Mouse (Mus musculus): Measurements from ENCODE around the gene Chtf18. TPM values are rescaled to one million over a fixed set of nuclear protein-coding genes. Genes with fewer than 3 reads are reported as not detected.
A peak's percentile ranks its signal among the peaks of the same experiment; 100 is the strongest.

The Chtf18 gene
- 8.2 and 8.8 TPM in 2 replicates for polyA plus RNA-seq (2015; fragmentation: Nextera tagmentation; extraction: Ambion mirVana)

DNA sequence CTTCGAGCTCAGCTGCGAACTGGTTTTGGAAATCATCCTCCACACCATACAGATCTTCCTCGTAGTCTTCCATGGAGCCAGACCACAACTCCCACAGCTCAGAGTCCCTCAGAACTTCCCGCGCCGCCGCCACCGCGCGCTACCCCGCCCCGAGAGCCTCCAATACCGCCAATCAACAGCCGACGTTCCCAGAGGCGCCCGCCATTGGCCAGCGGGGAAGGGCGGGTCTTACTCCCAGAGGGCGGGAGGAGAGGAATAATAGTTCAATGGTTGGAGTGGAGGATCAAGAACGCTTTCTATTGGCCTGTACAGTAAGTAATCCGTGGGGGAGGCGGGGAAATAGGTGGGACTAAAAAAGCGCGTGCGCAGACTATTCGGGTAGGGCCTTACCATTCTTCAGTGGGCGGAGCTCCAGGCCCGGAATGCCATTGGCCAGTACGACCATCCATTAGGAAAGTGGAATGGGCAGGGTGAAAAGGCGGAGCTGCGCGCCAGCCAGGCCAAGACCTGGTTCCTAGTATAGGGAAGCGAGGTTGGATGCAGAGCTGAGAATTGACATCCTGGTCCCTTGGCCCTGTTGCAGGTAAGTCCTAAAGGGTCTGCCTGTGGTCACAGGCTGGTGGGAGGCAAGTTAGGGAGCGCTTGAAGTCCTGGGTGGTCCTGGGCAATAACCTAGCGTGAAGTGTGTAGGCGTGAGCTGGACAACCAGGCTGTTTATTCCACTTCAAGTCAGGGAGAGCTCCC, at the start of gene Chtf18, which contains the start of gene Rpusd1:
Chtf18 (minus strand) TSS at position 155 of the 744 bp plus-strand sequence.
Rpusd1 (plus strand) TSS at position 406 of the 744 bp plus-strand sequence.
- Histone ChIP-seq H3K4me2 (peak within 1 kb of the TSS; percentile 94), H3K27ac (replicated peaks) (peak within 1 kb of the TSS; percentile 57; the same call in 1 of the 2 replicates), H3K36me3 (peaks cover 3% of the 10 kb centered on the region), H3K4me1 (replicated peaks) (peaks cover 23% of the 10 kb centered on the region), H3K4me3 (peak within 1 kb of the TSS; percentile 61), H3K9ac (peak within 1 kb of the TSS; percentile 73), H3K27me3 (no peaks in the 10 kb centered on the region), H3K9me3 (no peaks in the 10 kb centered on the region)
- WGBS, result 1% methylated on average over 37 of the region's 37 CpGs
- peak; percentile 99 for ATAC-seq (ENCODE audit: low FRiP score, low read depth)

DNA sequence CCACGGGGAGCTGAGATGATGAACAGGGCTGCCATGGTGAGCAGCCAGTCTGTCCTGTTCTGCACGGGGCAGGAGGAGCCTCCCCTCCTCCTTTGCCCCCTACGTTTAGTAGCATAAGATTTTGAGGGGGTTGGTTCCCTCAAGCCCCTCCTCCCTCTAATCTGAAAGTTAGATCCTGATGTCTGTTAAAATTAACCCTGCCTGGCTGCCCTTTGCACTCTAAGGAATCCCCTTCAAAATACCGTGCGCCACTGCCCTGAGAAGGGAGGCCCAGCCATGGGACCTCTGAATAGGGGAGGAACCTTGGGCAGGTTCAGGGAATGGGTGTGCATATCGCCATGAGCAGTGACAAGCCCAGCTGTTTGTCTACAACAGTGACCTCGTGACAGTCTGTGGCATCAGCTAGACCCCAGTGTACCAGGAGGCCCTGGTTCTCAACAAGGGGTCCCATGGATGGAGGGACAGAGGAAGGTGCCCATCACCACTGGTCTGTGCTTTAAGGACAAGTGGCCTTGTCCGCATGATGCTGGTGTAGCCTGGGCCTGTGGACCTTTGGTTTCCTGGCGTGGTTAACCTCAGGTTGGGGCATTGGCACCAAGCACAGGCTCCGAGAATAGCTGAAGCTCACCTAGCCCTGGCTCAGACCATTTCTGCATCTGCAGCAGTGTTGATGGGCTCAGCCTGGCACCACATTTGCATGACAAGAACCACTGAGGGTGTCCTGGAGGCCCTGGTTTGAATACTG, 48.3 kb upstream of the Chtf18 start:
- no peak for ATAC-seq (ENCODE audit: low FRiP score, low read depth)
- Histone ChIP-seq H3K9me3 (no peaks in the 10 kb centered on the region), H3K4me1 (replicated peaks) (peaks cover 10% of the 10 kb centered on the region), H3K4me3 (no peak overlapping the region), H3K27ac (replicated peaks) (no peak overlapping the region), H3K4me2 (no peak overlapping the region), H3K27me3 (no peaks in the 10 kb centered on the region), H3K9ac (no peak overlapping the region), H3K36me3 (peaks cover 14% of the 10 kb centered on the region; the same call in 1 of the 2 replicates)
- 74% methylated on average over 10 of the region's 10 CpGs for WGBS

DNA sequence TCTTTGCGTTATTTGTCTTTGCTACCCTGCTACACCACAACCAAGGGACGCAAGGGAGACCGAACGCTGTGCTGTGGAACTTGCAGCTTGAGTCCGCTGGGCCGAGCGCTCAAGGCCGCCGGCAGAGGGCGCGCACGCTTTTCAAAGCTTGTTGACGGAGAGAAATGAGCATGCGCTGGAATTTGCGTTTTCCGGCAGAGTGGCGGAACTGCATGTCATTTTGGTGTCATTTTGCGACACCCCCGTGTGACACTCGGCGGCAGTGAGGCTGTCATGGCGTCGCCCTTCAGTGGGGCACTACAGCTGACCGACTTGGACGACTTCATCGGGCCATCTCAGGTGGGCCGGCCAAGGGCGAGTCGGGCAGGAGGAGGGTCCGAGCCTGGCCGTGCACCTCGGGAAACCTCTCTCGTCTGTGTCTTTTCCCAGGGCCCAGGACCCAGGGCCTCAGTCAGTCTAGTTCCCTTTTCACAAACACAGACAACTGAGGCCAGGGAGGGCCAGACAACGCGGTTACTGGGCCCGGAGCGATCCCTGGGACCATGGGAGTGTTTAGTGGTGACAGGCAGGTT, 46.4 kb upstream of the Chtf18 start, which contains the start of gene Narfl:
Narfl (plus strand) TSS at position 228 of the 572 bp plus-strand sequence.
- peaks cover 11% of the 10 kb centered on the region; the same call in 1 of the 2 replicates for H3K36me3 ChIP-seq
- 0 out of 2 replicates have a peak, but pooled peaks cover 6% of the 10 kb centered on the region for H3K27me3 ChIP-seq
- ATAC-seq (ENCODE audit: low FRiP score, low read depth), result peak; percentile 86
- H3K27ac ChIP-seq (replicated peaks), result peak within 1 kb of the TSS; percentile 60; the same call in 1 of the 2 replicates
- peak within 1 kb of the TSS; percentile 82 for H3K9ac ChIP-seq
- WGBS, result under 1% methylated on average over 37 of the region's 37 CpGs
- no peaks in the 10 kb centered on the region for H3K9me3 ChIP-seq
- peak within 1 kb of the TSS; percentile 86 for H3K4me3 ChIP-seq
- H3K4me1 ChIP-seq (replicated peaks), result peaks cover 10% of the 10 kb centered on the region
- H3K4me2 ChIP-seq, result peak within 1 kb of the TSS; percentile 85

DNA sequence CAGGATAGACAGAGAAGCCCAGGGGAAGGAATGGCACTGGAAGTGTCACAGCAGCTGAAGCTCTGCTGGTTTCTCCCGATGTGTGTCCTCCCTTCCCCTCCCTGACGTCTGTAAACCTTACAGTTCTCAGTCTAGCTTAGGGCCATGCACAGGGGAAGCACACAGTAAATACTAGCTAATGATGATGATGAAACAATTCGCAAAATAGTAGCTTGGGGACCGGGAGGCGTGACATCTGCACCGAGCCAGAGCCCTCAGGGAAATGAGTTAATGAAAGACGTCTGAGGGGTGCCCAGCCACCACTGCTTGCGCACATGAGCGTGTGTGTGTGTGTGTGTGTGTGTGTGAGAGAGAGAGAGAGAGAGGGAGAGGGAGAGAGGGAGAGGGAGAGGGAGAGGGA, 42.1 kb upstream of the Chtf18 start:
- H3K36me3 ChIP-seq, result no peaks in the 10 kb centered on the region
- no peak overlapping the region for H3K4me3 ChIP-seq
- no peak overlapping the region for H3K4me2 ChIP-seq
- H3K27ac ChIP-seq (replicated peaks), result no peak overlapping the region
- H3K9ac ChIP-seq, result no peak overlapping the region
- no peak for ATAC-seq (ENCODE audit: low FRiP score, low read depth)
- no peaks in the 10 kb centered on the region for H3K9me3 ChIP-seq
- peaks cover 3% of the 10 kb centered on the region for H3K4me1 ChIP-seq (replicated peaks)
- WGBS, result 50% methylated on average over 9 of the region's 9 CpGs
- peaks cover 9% of the 10 kb centered on the region; the same call in 1 of the 2 replicates for H3K27me3 ChIP-seq

DNA sequence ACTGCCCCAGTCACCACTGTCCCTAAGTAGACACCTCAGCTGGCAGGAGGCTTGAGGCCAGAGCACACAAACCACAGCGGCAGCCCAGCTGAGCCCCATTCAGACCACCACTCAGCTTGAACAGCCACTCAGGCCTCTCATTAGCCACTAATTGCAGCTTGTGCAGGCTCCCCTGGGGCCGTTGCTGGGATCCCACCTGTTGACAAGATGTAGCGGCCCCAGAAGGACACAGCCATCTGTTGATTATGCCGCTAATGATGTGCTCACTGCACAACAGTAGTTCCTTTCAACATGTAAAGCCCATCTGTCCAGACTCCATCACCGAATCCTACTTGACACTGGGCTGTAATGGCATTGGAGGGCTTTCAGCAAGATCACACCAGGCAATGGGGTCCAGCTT, 38.7 kb upstream of the Chtf18 start:
- Histone ChIP-seq H3K27me3 (peaks cover 9% of the 10 kb centered on the region; the same call in 1 of the 2 replicates), H3K4me1 (replicated peaks) (no peaks in the 10 kb centered on the region), H3K4me3 (no peak overlapping the region), H3K9ac (no peak overlapping the region), H3K9me3 (no peaks in the 10 kb centered on the region), H3K36me3 (no peaks in the 10 kb centered on the region), H3K4me2 (no peak overlapping the region), H3K27ac (replicated peaks) (no peak overlapping the region)
- no peak for ATAC-seq (ENCODE audit: low FRiP score, low read depth)
- 30% methylated on average over 5 of the region's 5 CpGs for WGBS

DNA sequence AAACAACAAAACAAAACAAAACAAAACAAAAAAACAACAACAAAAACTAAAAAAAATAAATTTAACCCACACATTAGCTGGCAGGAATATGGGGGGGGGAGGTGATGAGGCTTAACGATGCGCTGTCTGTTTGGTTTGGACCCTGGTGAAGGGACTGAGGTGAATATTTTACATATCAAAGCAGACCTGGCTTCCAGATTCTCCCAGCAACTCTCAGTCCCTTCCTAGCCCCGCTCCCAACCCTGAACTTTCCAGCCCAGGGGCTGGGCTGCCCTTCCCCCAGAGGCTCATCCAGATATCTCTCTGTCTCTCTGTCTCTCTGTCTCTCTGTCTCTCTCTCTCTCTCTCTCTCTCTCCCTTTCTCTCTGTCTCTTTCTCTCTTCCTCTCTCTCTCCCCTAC, 35.4 kb upstream of the Chtf18 start:
- H3K27ac ChIP-seq (replicated peaks), result no peak overlapping the region
- no peak for ATAC-seq (ENCODE audit: low FRiP score, low read depth)
- 29% methylated on average over 3 of the region's 3 CpGs for WGBS

DNA sequence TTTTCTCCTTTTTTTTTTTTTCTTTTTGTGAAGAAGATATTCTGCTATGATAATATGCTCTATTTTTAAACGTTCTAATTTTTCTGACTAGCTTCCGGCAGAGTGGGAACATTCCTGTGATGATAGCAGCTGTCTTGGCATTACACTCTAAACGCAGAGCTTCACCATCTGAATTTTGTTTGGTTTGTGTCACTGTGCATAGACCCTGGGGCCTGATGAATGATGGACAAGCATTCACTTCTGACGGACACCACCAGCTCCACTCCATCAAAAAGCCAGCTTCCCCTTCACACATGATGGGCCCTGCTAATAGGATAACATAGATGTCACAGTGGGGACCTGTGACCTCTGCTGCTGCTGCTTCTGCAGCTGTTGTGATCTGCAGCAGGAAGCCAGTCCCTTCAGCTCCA, 34.3 kb upstream of the Chtf18 start:
- H3K9ac ChIP-seq, result no peak overlapping the region
- no peaks in the 10 kb centered on the region for H3K4me1 ChIP-seq (replicated peaks)
- WGBS, result 34% methylated on average over 4 of the region's 4 CpGs
- H3K4me2 ChIP-seq, result no peak overlapping the region
- no peaks in the 10 kb centered on the region for H3K36me3 ChIP-seq
- ATAC-seq (ENCODE audit: low FRiP score, low read depth), result no peak
- no peaks in the 10 kb centered on the region for H3K27me3 ChIP-seq
- no peak overlapping the region for H3K27ac ChIP-seq (replicated peaks)
- no peak overlapping the region for H3K4me3 ChIP-seq
- H3K9me3 ChIP-seq, result no peaks in the 10 kb centered on the region

More for the DNA sequence above, 35.4 kb upstream of the Chtf18 start:
- Histone ChIP-seq H3K9ac (no peak overlapping the region), H3K4me3 (no peak overlapping the region), H3K9me3 (no peaks in the 10 kb centered on the region), H3K4me2 (no peak overlapping the region), H3K27me3 (no peaks in the 10 kb centered on the region), H3K36me3 (no peaks in the 10 kb centered on the region), H3K4me1 (replicated peaks) (no peaks in the 10 kb centered on the region)

DNA sequence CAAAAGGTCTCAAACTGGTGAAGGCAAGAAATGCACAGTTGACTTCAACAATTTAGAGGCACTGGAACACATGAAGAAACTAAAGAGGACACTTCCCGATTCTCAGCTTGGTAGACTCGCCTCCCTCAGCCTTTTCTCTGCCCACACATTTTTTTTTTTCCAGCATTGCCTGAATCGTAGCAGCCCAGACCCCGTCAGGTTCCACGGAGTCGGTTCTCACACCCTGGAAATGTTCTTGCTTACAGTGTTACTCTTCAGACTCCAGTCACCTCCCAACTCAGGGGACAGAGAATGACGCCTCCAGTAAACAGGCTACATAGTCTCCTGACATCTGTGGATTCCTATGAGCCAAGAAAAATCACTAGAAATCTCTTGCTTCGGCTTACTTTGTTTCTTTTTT, 32.9 kb upstream of the Chtf18 start:
- Histone ChIP-seq H3K27ac (replicated peaks) (no peak overlapping the region), H3K4me3 (no peak overlapping the region), H3K9ac (no peak overlapping the region), H3K4me1 (replicated peaks) (no peaks in the 10 kb centered on the region), H3K36me3 (no peaks in the 10 kb centered on the region), H3K4me2 (no peak overlapping the region), H3K27me3 (no peaks in the 10 kb centered on the region), H3K9me3 (no peaks in the 10 kb centered on the region)
- 79% methylated on average over 8 of the region's 8 CpGs for WGBS
- no peak for ATAC-seq (ENCODE audit: low FRiP score, low read depth)

DNA sequence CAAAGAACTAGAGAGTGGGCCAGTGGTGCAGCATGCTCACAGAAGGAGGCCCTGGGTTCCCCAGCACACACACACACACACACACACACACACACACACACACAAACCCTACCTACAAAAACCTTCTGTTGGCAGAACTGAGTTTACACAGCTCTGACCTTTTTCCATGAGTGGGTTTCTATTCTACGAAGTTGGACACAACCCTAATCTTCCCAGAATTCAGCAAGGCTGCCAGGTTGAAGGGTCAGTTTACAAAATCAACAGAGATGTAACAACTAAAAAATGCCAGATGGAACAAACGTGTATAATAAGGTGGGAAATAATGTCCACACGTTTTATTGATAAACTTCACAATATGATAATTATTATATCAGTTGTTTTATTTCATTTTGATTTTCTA, 30.5 kb upstream of the Chtf18 start:
- Histone ChIP-seq H3K4me2 (no peak overlapping the region), H3K9ac (no peak overlapping the region), H3K9me3 (no peaks in the 10 kb centered on the region), H3K27me3 (no peaks in the 10 kb centered on the region), H3K4me3 (no peak overlapping the region), H3K27ac (replicated peaks) (no peak overlapping the region), H3K4me1 (replicated peaks) (no peaks in the 10 kb centered on the region), H3K36me3 (no peaks in the 10 kb centered on the region)
- ATAC-seq (ENCODE audit: low FRiP score, low read depth), result no peak
- WGBS, result 75% methylated on average over 3 of the region's 3 CpGs

DNA sequence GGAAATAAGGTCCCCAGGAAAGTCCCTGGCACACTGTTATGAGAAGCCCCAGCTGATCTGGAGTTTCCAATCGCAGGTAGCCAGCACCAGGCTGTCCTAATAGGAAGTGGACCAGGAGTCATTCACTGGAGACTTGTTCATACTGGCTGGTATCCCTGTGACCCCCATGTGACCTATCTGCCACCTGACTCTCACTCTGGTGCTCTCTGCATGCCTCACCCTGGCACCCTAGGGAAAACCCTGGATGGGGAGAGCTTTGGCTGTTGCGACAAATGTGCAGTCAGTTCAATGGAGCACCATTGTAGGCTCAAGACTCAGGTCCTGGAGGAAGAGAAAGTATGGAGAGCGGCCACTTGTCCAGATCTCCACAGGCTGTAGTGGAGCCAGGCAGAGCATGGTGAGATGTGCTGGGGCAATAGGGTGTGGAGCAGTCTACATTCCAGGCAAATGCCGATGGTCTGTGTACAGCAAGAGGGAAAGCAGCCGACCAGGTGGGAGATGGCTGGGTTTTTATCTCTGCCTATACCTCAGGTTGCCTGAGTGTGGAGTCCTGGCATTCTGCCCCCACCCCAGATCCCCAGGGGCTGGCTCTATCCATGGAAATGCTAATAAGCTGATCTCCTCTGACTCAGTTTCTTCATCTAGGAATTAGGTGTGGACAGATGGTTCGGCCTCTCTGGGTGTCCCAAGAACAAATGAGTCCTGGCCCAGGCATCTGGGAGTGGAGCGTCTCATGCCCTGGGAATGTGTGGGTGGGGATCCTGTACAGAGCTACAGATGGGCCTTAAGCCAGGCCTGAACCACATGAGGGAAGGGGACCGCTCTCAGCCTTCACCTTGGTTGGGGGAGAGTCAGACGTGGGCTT, 29.4 kb upstream of the Chtf18 start:
- no peaks in the 10 kb centered on the region for H3K27me3 ChIP-seq
- no peak overlapping the region for H3K9ac ChIP-seq
- H3K4me2 ChIP-seq, result no peak overlapping the region
- H3K36me3 ChIP-seq, result no peaks in the 10 kb centered on the region
- H3K4me3 ChIP-seq, result no peak overlapping the region
- ATAC-seq (ENCODE audit: low FRiP score, low read depth), result no peak
- no peak overlapping the region for H3K27ac ChIP-seq (replicated peaks)
- H3K4me1 ChIP-seq (replicated peaks), result peaks cover 2% of the 10 kb centered on the region; the same call in 1 of the 2 replicates
- H3K9me3 ChIP-seq, result no peaks in the 10 kb centered on the region
- WGBS, result 83% methylated on average over 9 of the region's 9 CpGs

DNA sequence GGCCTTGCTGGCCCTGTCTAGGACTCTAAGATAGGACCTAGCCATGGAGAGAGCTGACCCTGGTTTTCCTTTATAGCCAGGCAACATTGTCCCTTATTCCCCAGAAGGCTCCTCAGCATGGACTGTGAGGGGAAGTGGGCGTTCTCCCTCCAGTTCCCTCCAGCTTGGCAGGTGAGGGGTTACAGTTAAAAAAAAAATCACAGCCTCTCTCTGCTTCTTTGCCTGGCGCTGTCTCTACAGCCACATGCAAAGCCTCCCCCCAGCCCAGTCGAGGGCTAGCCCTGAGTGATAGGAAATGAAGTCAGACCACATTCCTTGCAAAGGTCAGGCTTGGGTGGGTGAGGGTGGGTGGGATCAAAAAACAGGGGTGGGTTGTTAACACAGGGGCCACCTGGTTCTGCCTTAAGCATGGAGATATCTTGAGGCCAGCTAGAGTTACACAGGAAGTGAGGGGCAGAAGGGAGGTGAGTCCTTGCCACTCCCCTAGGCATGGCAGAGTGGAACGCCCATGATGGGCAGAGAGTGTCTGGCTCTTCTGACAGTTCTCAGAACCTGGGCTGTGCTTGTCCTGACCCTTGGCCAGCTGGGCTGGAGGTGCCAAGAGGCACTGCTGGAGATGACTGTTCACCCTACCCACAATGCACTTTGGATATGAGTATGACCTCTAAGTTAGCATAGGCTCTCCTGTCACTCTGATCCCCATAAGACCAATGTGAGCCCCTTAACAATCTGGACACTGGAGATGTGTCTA, 28.6 kb upstream of the Chtf18 start:
- Histone ChIP-seq H3K9me3 (no peaks in the 10 kb centered on the region), H3K4me1 (replicated peaks) (peaks cover 7% of the 10 kb centered on the region; the same call in 1 of the 2 replicates), H3K4me2 (no peak overlapping the region), H3K27me3 (no peaks in the 10 kb centered on the region), H3K27ac (replicated peaks) (no peak overlapping the region), H3K36me3 (no peaks in the 10 kb centered on the region), H3K9ac (no peak overlapping the region), H3K4me3 (no peak overlapping the region)
- ATAC-seq (ENCODE audit: low FRiP score, low read depth), result no peak
- 77% methylated on average over 4 of the region's 4 CpGs for WGBS

Measured in hindbrain, embryonic 15.5 days (tissue).